Mouse (Mus musculus) bone marrow, adult 2 months (tissue): Measurements from ENCODE around the gene Slc29a4. TPM values are rescaled to one million over a fixed set of nuclear protein-coding genes. Genes with fewer than 3 reads are reported as not detected.

Experiments
- H3K27ac ChIP-seq: fragments of 200-500 bp; 2 replicates; pipeline ENCODE4 v1.5.1; 2012; ENCODE audit warnings: low read depth, mild to moderate bottlenecking, control low read depth, inconsistent platforms, low read length; ENCODE audit not compliant: control insufficient read depth, poor library complexity, insufficient read depth
- H3K4me1 ChIP-seq: fragments of 200-500 bp; 2 replicates; pipeline ENCODE4 v1.6.1; 2011; ENCODE audit warnings: low read length; ENCODE audit not compliant: control insufficient read depth, insufficient read depth
- H3K4me3 ChIP-seq: fragments of 200-500 bp; replicated peaks from 2 replicates; pipeline ENCODE3; 2011; ENCODE audit warnings: mild to moderate bottlenecking, low read depth, low read length, control low read depth; ENCODE audit not compliant: control insufficient read depth
- CTCF ChIP-seq: fragments of 200-500 bp; IDR thresholded peaks from 2 replicates; pipeline ENCODE4 v1.5.1; 2011; ENCODE audit warnings: low read length, control low read depth; ENCODE audit not compliant: control insufficient read depth, insufficient read depth
- POLR2A ChIP-seq: fragments of 200-500 bp; IDR thresholded peaks from 2 replicates; pipeline ENCODE4 v1.6.1; 2011; ENCODE audit warnings: low read depth, mild to moderate bottlenecking, control low read depth, low read length, borderline replicate concordance; ENCODE audit not compliant: control insufficient read depth
- WGBS: fragments of 180-500 bp; shearing (Covaris S2); methylation state at CpG from one replicate; pipeline ENCODE4 v1.1.7; 2018; 5-methylcytosine and 5-hydroxymethylcytosine counted together
- polyA plus RNA-seq: library from polyadenylated mRNA; stranded (reverse); fragments of >200 nt; gene quantifications from 2 replicates; pipeline ENCODE4 v1.2.4, GENCODE M21; 2011; ENCODE audit warnings: low replicate concordance; ENCODE audit not compliant: missing spikeins, insufficient read depth, insufficient read length

Slc29a4 gene
- polyA plus RNA-seq, 1 experiment: not detected

DNA sequence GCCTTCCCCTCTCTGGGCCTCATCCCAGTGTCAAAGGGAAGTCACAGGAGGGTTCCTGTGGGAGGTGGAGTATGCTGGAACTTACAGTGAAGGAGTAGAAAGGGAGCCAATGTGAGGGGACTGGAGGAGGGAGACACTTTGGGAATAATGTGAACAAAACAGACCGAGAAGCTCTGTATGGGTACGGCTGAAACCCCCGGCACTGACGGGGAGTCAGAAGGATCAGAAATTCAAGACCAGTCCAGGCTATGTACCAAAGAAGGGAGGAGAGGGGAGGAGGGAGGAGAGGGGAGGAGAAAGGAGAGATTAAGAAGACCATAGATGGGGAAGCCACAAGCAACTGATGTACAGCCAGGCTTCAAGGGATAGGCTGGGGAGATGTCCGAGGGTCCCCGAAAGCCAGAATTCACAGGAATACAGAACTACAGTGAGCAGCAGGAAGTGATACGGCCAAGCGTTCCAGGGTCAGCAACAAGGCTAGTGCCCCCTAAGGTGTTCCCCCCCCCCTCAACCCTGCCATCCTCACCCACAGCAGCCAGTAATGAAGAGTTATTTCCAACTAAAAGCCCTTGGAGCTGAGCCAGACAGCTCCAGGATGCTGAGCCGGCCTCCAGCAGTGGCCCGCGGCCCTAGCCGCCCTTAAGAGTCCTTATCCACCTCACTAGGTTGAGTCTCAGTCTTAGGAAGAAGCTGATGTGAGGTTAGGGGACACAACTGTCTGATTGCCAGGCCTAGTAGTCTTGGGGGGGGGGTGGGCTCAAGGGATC, 842 bp downstream of the Slc29a4 start:
- WGBS: 68% methylated on average over 12 of the region's 12 CpGs
- no peak overlapping the region for H3K4me3 ChIP-seq
- TF ChIP-seq CTCF (no peak), POLR2A (no peak)
- no peak overlapping the region for H3K27ac ChIP-seq
- peaks cover 1% of the 10 kb centered on the region; the same call in 1 of the 2 replicates for H3K4me1 ChIP-seq

DNA sequence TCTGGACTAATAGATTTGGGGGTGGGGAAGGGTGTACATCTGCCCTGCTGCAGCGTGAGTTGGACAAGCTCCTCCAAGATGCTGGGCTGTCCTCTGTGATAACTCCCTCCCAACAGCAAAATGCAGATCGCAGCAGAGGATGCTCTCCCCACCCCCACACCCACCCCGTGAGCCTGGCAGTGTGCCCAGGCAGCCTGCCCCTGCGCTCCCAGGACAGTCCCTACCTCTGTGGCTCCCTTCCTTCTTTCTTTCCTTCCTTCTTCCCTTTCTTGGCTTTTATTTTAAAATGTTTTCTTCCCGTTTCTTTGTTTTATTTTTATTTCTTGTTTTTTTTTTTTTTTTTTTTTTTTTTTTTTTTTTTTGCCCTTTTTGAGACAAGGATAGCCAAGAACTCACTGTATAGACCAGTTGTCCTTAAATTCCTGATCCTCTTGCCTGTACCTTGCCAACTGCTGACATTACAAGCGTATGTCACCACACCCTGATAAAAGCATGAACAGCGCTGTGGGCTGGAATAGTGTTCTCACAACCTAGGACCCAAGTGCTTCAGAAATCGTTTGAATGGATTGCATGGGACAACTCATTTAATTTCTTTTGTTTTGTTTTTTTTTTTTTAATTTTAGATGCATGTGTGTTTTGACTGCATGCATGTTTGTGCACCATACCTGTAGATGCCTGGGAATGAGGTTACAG, 1.6 kb downstream of the Slc29a4 start:
- 40% methylated on average over 8 of the region's 8 CpGs for WGBS
- Histone ChIP-seq H3K27ac (no peak overlapping the region), H3K4me1 (peaks cover 1% of the 10 kb centered on the region; the same call in 1 of the 2 replicates), H3K4me3 (no peak overlapping the region)
- TF ChIP-seq POLR2A (no peak), CTCF (no peak)

DNA sequence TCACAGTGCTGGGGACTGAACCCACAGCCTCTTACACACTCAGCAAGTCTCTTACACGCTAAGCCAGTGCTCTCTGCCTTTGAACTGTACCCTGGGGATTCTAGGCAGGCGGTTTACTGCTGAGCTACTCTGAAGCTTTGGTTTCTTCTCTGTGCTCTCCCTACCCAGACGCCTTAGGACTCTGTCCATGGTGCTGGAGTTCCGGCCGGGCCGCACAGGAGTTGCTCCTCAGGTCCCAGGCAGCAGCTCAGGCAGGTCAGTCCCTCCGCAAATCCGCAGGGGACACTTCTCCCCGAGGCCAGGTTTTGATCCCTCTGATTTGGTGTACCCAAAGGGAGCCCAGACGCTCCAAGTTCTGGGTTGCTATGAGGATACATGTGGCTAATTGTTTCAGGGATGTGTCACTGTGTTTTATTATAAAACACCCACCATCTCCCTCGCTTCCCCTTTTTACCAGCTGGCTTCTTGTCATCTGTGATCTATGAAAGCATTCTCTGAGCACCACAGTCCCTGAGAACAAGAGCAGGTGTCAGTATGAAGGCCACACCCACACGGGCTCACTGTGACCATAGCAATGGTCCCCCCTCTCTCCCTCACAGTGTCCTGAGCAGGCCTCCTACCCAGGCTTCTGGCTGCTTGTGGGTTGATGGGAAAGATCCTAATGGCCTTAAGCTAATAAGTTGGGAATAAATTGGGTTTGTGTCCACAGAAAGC, 2.5 kb downstream of the Slc29a4 start:
- TF ChIP-seq CTCF (no peak), POLR2A (no peak)
- no peak overlapping the region for H3K4me3 ChIP-seq

DNA sequence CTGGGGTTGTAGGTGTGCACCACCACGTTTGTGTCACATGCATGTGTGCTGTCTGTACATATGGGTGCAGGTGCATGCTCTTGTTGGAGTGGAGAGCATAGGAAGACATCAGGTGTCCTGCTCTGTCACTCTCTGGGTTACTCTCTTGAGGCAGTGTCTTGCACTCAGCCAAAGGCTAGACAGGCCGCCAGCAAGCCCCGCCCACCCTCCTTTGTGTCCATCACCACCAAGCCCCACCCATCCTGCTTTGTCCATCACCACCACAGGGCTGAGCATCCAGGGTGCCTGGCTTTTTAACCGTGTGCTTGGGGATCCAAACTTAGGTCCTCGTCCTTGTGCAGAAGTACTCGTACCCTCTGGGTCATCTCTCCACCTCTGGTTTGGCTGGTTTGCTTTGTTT, 3.9 kb downstream of the Slc29a4 start:
- TF ChIP-seq POLR2A (no peak), CTCF (no peak)
- H3K4me1 ChIP-seq: no peaks in the 10 kb centered on the region; the same call in 1 of the 2 replicates
- H3K4me3 ChIP-seq: no peak overlapping the region
- 31% methylated on average over 6 of the region's 6 CpGs for WGBS
- no peak overlapping the region for H3K27ac ChIP-seq

More for the DNA sequence above, 2.5 kb downstream of the Slc29a4 start:
- H3K27ac ChIP-seq: no peak overlapping the region
- H3K4me1 ChIP-seq: peaks cover 1% of the 10 kb centered on the region; the same call in 1 of the 2 replicates
- 5% methylated on average over 12 of the region's 12 CpGs for WGBS

DNA sequence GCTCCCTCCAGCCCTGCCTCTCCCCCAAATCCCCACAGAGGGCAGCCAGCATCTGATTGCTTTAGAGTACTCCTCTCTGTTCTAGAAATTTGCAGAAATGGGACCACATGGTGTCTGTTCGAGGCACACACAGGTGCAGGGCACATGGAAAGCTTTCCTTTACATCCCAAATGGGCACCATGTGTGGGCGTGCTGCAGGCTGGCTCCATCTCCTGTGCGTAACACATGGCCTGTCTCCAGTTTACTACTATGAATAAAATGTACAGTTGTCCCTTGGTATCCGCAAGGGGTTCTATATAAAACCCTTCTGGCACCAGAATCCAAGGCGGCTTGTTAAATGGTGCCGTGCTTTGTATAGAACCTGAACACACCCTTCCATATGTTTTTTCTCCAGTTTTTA, 4.6 kb downstream of the Slc29a4 start:
- Histone ChIP-seq H3K4me1 (no peaks in the 10 kb centered on the region; the same call in 1 of the 2 replicates), H3K4me3 (no peak overlapping the region), H3K27ac (no peak overlapping the region)
- TF ChIP-seq POLR2A (no peak), CTCF (no peak)
- 86% methylated on average over 6 of the region's 6 CpGs for WGBS

DNA sequence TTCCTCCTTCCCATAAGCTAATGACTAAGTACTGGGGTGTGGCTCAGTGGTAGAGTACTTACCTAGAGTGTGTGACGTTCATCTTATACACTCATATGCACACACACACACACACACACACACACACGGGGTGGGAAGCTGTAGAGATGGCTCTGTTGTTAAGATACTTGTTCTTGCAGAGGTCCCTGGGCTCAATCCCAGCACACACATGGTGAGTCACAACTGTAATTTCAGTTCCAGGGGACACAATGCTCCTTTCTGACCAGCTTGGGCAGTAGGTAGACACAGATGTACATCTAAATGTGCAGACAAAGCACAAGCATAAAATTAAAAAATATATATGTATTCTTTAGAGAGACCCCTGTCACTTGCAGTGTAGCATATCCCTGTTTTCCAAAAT, 5.4 kb downstream of the Slc29a4 start:
- TF ChIP-seq CTCF: no peak
- TF ChIP-seq POLR2A: no peak
- no peak overlapping the region for H3K4me3 ChIP-seq
- WGBS: 52% methylated on average over 2 of the region's 2 CpGs

DNA sequence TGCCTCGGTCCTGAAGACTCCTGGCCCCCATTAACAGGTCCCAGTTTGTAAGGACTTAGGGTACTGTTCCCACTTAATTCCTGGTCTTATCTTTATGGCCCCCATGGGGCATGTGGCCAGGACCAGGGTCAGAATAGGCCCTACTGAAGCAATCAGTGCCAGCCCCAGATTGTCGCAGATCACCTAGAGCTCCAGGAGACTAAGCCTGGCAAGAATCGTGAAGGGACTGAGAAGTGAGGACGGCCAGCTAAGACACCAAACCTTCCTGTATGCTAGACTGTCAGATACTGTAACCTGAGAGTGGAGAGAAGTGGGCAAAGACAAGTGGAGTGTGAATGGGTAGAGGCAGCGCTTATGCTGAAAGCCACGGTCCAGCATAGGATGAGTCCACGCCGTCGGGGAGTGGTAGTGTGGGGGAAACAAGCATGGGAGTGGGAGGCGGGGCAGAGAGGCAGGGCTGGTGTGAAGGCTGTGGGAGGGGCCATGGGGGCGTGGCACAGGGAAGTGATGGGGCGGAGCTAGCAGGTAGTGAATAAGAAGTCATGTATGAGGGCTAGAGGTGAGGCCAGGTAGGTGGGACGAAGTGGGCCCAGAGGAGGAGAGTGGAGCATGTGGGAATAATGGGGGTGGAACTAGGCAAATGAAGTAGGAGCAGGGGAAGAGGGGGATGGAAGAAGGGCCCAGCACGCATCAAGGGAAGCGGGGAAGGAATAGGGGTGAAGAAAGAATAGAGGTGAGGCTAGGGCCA, 8.7 kb downstream of the Slc29a4 start:
- Histone ChIP-seq H3K27ac (no peak overlapping the region), H3K4me3 (no peak overlapping the region), H3K4me1 (no peaks in the 10 kb centered on the region; the same call in 1 of the 2 replicates)
- TF ChIP-seq POLR2A (no peak), CTCF (no peak)
- 15% methylated on average over 15 of the region's 15 CpGs for WGBS

More for the DNA sequence above, 5.4 kb downstream of the Slc29a4 start:
- Histone ChIP-seq H3K4me1 (no peaks in the 10 kb centered on the region; the same call in 1 of the 2 replicates), H3K27ac (no peak overlapping the region)
